Mouse (Mus musculus) midbrain, postnatal 0 days (tissue): ENCODE data around the gene Col6a3. TPM values are rescaled to one million over a fixed set of nuclear protein-coding genes. Genes with fewer than 3 reads are reported as not detected.

Experiments used
- ATAC-seq: fragments of 200-750 bp; cut with Nextera tagmentation; 2 replicates; pipeline ENCODE4 v1.8.0; 2017; ENCODE audit warnings: moderate number of reproducible peaks, mild to moderate bottlenecking, moderate TSS enrichment, moderate library complexity; ENCODE audit not compliant: low FRiP score
- DNase-seq: peaks from one replicate; pipeline ENCODE4 v3.0.0-alpha.2; 2015; ENCODE audit warnings: low spot score
- H3K27ac ChIP-seq: fragments of 300-500 bp; sonication (generic); 2 replicates; pipeline ENCODE4 v1.5.1; 2014; ENCODE audit warnings: low read depth, mild to moderate bottlenecking, low read length, mixed read lengths
- H3K27me3 ChIP-seq: fragments of 300-500 bp; sonication (generic); 2 replicates; pipeline ENCODE4 v1.6.1; 2014; ENCODE audit warnings: low read length, control low read depth, mixed read lengths; ENCODE audit not compliant: insufficient read depth
- H3K36me3 ChIP-seq: fragments of 300-500 bp; sonication (generic); 2 replicates; pipeline ENCODE4 v1.6.1; 2014; ENCODE audit warnings: low read length, control low read depth, mixed read lengths; ENCODE audit not compliant: insufficient read depth
- H3K4me1 ChIP-seq: fragments of 300-500 bp; sonication (generic); 2 replicates; pipeline ENCODE4 v1.6.1; 2014; ENCODE audit warnings: mild to moderate bottlenecking, control low read depth, antibody characterized with exemption, low read length, mixed read lengths; ENCODE audit not compliant: insufficient read depth
- H3K4me2 ChIP-seq: fragments of 300-500 bp; sonication (generic); 2 replicates; pipeline ENCODE4 v1.6.1; 2014; ENCODE audit warnings: low read depth, mild to moderate bottlenecking, low read length, mixed read lengths; ENCODE audit not compliant: poor library complexity, severe bottlenecking
- H3K4me3 ChIP-seq: fragments of 300-500 bp; sonication (generic); 2 replicates; pipeline ENCODE4 v1.5.1; 2014; ENCODE audit warnings: low read depth, mild to moderate bottlenecking, low read length, moderate library complexity
- H3K9ac ChIP-seq: fragments of 300-500 bp; sonication (generic); replicated peaks from 2 replicates; pipeline ENCODE4 v1.6.1; 2014; ENCODE audit warnings: mild to moderate bottlenecking, low read length, moderate library complexity, mixed read lengths; ENCODE audit not compliant: poor library complexity, severe bottlenecking
- H3K9me3 ChIP-seq: fragments of 300-500 bp; sonication (generic); 2 replicates; pipeline ENCODE4 v1.6.1; 2016; ENCODE audit warnings: low read length, control low read depth
- CTCF ChIP-seq: IDR thresholded peaks from 2 replicates; pipeline ENCODE4 v1.5.1; 2016; ENCODE audit warnings: antibody characterized with exemption, mild to moderate bottlenecking
- WGBS: fragments of 180-500 bp; shearing (Covaris S2); extraction: QIAGEN DNeasy Blood & Tissue Kit; methylation state at CpG from one replicate; pipeline ENCODE4 v1.1.7; 2014; 5-methylcytosine and 5-hydroxymethylcytosine counted together
- polyA plus RNA-seq: library from polyadenylated mRNA; unstranded; fragments of >200 nt; fragmentation: Nextera tagmentation; extraction: Ambion mirVana; gene quantifications from 2 replicates; pipeline ENCODE4 v1.2.1, GENCODE M21; 2015
- total RNA-seq: library from RNA; depleted of rRNA; stranded (reverse); fragments of >200 nt; gene quantifications from 2 replicates; pipeline ENCODE4 v1.2.3, GENCODE M21; 2014

The Col6a3 gene
- total and polyA plus RNA-seq, 2 experiments from 2014 or later, result 4.8 to 29.5 TPM

- Histone ChIP-seq H3K27me3 (no peaks in the 10 kb centered on the region), H3K4me3 (no peak overlapping the region), H3K27ac (no peak overlapping the region), H3K9ac (no peak overlapping the region), H3K4me2 (no peak overlapping the region), H3K4me1 (peaks cover 8% of the 10 kb centered on the region), H3K36me3 (no peaks in the 10 kb centered on the region), H3K9me3 (no peaks in the 10 kb centered on the region)
- 76% methylated on average over 4 of the region's 4 CpGs for WGBS
- ATAC-seq, result no peak
- DNase-seq, result peak; percentile 50
- TF ChIP-seq CTCF, result no peak
These were observed 95.2 kb downstream of the Col6a3 start for GRCm38 (mm10) chr1:90748544-90748943.

- Histone ChIP-seq H3K4me3 (0 out of 2 replicates have a peak overlapping the region, but pooled peaks have one; percentile 13), H3K9ac (0 out of 2 replicates have a peak overlapping the region, but pooled peaks have one; percentile 36), H3K36me3 (no peaks in the 10 kb centered on the region), H3K27me3 (no peaks in the 10 kb centered on the region), H3K9me3 (no peaks in the 10 kb centered on the region), H3K4me1 (peaks cover 8% of the 10 kb centered on the region; the same call in 1 of the 2 replicates), H3K4me2 (peak overlapping the region; percentile 46), H3K27ac (peak overlapping the region; percentile 81)
- TF ChIP-seq CTCF, result no peak
- 1% methylated on average over 14 of the region's 14 CpGs for WGBS
- ATAC-seq (peak; percentile 90), DNase-seq (peak; percentile 84)
These were observed 99.8 kb downstream of the Col6a3 start for GRCm38 (mm10) chr1:90743941-90744386.

- Histone ChIP-seq H3K27ac (no peak overlapping the region), H3K27me3 (no peaks in the 10 kb centered on the region), H3K4me2 (no peak overlapping the region), H3K4me3 (no peak overlapping the region), H3K4me1 (peaks cover 8% of the 10 kb centered on the region; the same call in 1 of the 2 replicates), H3K36me3 (no peaks in the 10 kb centered on the region), H3K9me3 (no peaks in the 10 kb centered on the region), H3K9ac (no peak overlapping the region)
- TF ChIP-seq CTCF, result no peak
- WGBS, result 75% methylated on average over 1 of the region's 1 CpGs
- DNase-seq, result no peak
- peak; percentile 24; the same call in 1 of the 2 replicates for ATAC-seq
These were observed 100.3 kb downstream of the Col6a3 start for GRCm38 (mm10) chr1:90743445-90743844.

- Histone ChIP-seq H3K27ac (no peak overlapping the region), H3K9me3 (no peaks in the 10 kb centered on the region), H3K36me3 (no peaks in the 10 kb centered on the region), H3K4me3 (no peak overlapping the region), H3K9ac (no peak overlapping the region), H3K4me2 (no peak overlapping the region), H3K4me1 (peaks cover 8% of the 10 kb centered on the region; the same call in 1 of the 2 replicates), H3K27me3 (no peaks in the 10 kb centered on the region)
- 93% methylated on average over 7 of the region's 7 CpGs for WGBS
- no peak for ATAC-seq
- no peak for DNase-seq
- no peak for TF ChIP-seq CTCF
These were observed 101.1 kb downstream of the Col6a3 start for GRCm38 (mm10) chr1:90742641-90743040.

- H3K9me3 ChIP-seq, result no peaks in the 10 kb centered on the region
- 70% methylated on average over 11 of the region's 11 CpGs for WGBS
- ATAC-seq, result no peak
- no peak for TF ChIP-seq CTCF
- H3K4me1 ChIP-seq, result peaks cover 8% of the 10 kb centered on the region; the same call in 1 of the 2 replicates
- no peaks in the 10 kb centered on the region for H3K27me3 ChIP-seq
- no peak overlapping the region for H3K4me2 ChIP-seq
- no peak overlapping the region for H3K27ac ChIP-seq
- H3K9ac ChIP-seq, result no peak overlapping the region
- H3K36me3 ChIP-seq, result no peaks in the 10 kb centered on the region
- DNase-seq, result no peak
- H3K4me3 ChIP-seq, result no peak overlapping the region
These were observed 103.3 kb downstream of the Col6a3 start for GRCm38 (mm10) chr1:90740216-90741170.

- Histone ChIP-seq H3K27me3 (no peaks in the 10 kb centered on the region), H3K27ac (no peak overlapping the region), H3K4me2 (no peak overlapping the region), H3K9ac (no peak overlapping the region), H3K36me3 (no peaks in the 10 kb centered on the region), H3K4me3 (no peak overlapping the region), H3K4me1 (peaks cover 5% of the 10 kb centered on the region), H3K9me3 (no peaks in the 10 kb centered on the region)
- ATAC-seq (no peak), DNase-seq (no peak)
- WGBS, result 95% methylated on average over 2 of the region's 2 CpGs
- TF ChIP-seq CTCF, result no peak
These were observed 104.9 kb downstream of the Col6a3 start for GRCm38 (mm10) chr1:90738913-90739312.
